Mouse (Mus musculus) brain, embryonic 18.5 days (tissue): ENCODE results near the gene Mpdz.

Source experiments
- DNase-seq: peaks from one replicate; pipeline ENCODE4 v3.0.0-alpha.2; 2012; ENCODE audit warnings: low read depth, low spot score

Mpdz gene

GRCm38 (mm10) chr4:81392869-81393268, 49.7 kb downstream of the Mpdz start:
- DNase-seq = no peak

GRCm38 (mm10) chr4:81389263-81389662, 53.4 kb downstream of the Mpdz start:
- no peak for DNase-seq

- DNase-seq = no peak
Observed at GRCm38 (mm10) chr4:81387644-81388043, 55.0 kb downstream of the Mpdz start.

GRCm38 (mm10) chr4:81372355-81372754, 70.3 kb downstream of the Mpdz start:
- DNase-seq = no peak

- DNase-seq = no peak
Observed at GRCm38 (mm10) chr4:81351368-81351767, 91.2 kb downstream of the Mpdz start.

- no peak for DNase-seq
Observed at GRCm38 (mm10) chr4:81348646-81349045, 94.0 kb downstream of the Mpdz start.

GRCm38 (mm10) chr4:81345141-81345540, 97.5 kb downstream of the Mpdz start:
- DNase-seq = no peak

- no peak for DNase-seq
Observed at GRCm38 (mm10) chr4:81333628-81333991, 109.0 kb downstream of the Mpdz start.

- no peak for DNase-seq
Observed at GRCm38 (mm10) chr4:81332901-81333627, 109.6 kb downstream of the Mpdz start.

GRCm38 (mm10) chr4:81332439-81332841, 110.2 kb downstream of the Mpdz start:
- no peak for DNase-seq

- no peak for DNase-seq
Observed at GRCm38 (mm10) chr4:81327694-81328093, 114.9 kb downstream of the Mpdz start.

GRCm38 (mm10) chr4:81323853-81324252, 118.8 kb downstream of the Mpdz start:
- DNase-seq = no peak

GRCm38 (mm10) chr4:81322232-81322631, 120.4 kb downstream of the Mpdz start:
- DNase-seq = no peak

- no peak for DNase-seq
Observed at GRCm38 (mm10) chr4:81314618-81315017, 128.0 kb downstream of the Mpdz start.

GRCm38 (mm10) chr4:81313246-81313645, 129.4 kb downstream of the Mpdz start:
- no peak for DNase-seq

GRCm38 (mm10) chr4:81310168-81310474, 132.5 kb downstream of the Mpdz start:
- DNase-seq = no peak

- no peak for DNase-seq
Observed at GRCm38 (mm10) chr4:81309473-81310167, 133.0 kb downstream of the Mpdz start.

- DNase-seq = no peak
Observed at GRCm38 (mm10) chr4:81307596-81308265, 134.9 kb downstream of the Mpdz start.

GRCm38 (mm10) chr4:81302056-81302455, 140.6 kb downstream of the Mpdz start:
- no peak for DNase-seq

GRCm38 (mm10) chr4:81298384-81298783, 144.2 kb downstream of the Mpdz start:
- DNase-seq = no peak

- DNase-seq = no peak
Observed at GRCm38 (mm10) chr4:81293309-81293708, 149.3 kb downstream of the Mpdz start.

GRCm38 (mm10) chr4:81285564-81285963, 157.1 kb downstream of the Mpdz start:
- DNase-seq = no peak

- DNase-seq = no peak
Observed at GRCm38 (mm10) chr4:81283611-81284010, 159.0 kb downstream of the Mpdz start.
